Mouse (Mus musculus): ENCODE measurements around the gene Retnla.
"Not testable (repeated sequence)": the region's sequence is repeated elsewhere in the genome, so short reads cannot be mapped to it uniquely, and the experiment has no call there.

Gene Retnla

DNA sequence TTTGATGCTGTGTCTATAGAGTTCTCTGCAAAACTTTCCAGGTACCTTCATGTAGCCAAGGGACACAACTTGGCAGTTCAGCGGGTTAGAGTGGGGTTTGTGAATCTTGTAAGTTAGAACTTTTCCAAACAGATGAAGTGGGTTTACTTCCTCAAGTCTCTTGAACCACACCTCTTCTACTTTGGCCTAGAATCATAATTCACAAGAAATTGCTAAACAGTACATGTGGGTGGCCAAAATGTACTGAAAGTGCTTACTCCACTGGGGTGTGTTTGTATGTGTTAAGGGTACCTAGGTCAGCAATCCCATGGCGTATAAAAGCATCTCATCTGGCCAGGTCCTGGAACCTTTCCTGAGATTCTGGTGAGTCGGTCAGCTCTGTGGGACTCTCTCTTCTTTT lies at the start of gene Retnla:
Gene Retnla (plus strand): TSS at position 286 of the 400 bp plus-strand sequence.
- no peak for DNase-seq (ENCODE audit: low spot score)

GRCm38 (mm10) chr16:48798285-48798684 lies 44.1 kb upstream of the Retnla start:
- DNase-seq (ENCODE audit: low spot score) = no peak

GRCm38 (mm10) chr16:48799470-48799869 lies 42.9 kb upstream of the Retnla start:
- no peak for DNase-seq (ENCODE audit: low spot score)

GRCm38 (mm10) chr16:48800906-48801305 lies 41.4 kb upstream of the Retnla start:
- no peak for DNase-seq (ENCODE audit: low spot score)

- no peak for DNase-seq (ENCODE audit: low spot score)
Measured at GRCm38 (mm10) chr16:48805412-48805811, 36.9 kb upstream of the Retnla start.

- no peak for DNase-seq (ENCODE audit: low spot score)
Measured at GRCm38 (mm10) chr16:48806521-48806920, 35.8 kb upstream of the Retnla start.

- no peak for DNase-seq (ENCODE audit: low spot score)
Measured at GRCm38 (mm10) chr16:48809374-48809773, 33.0 kb upstream of the Retnla start.

GRCm38 (mm10) chr16:48811881-48812436 lies 30.4 kb upstream of the Retnla start:
- DNase-seq (ENCODE audit: low spot score) = no peak

DNA sequence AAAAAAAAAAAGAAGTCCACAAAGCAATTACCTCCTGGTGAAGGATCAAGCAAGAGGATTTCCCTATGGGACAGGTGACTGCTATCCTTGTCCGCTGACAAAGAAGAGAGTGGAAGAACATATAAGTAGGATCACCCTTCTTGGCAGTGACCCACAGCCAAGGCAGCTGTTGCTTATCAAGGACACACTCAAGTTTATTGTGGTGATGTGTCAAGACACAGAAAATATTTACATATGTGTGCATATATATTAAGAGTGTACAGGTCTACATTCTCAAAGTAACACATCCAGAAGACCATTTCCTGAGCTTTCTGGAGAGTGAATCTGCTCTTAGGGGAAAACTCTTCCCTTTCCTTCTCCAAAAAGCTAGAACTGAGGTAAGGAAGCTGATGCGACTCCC lies 25.7 kb upstream of the Retnla start, which contains the start of gene Retnlb:
Gene Retnlb (plus strand): TSS at position 162 of the 400 bp plus-strand sequence.
- DNase-seq (ENCODE audit: low spot score) = no peak

GRCm38 (mm10) chr16:48818524-48818923 lies 23.8 kb upstream of the Retnla start:
- DNase-seq (ENCODE audit: low spot score) = no peak

- no peak for DNase-seq (ENCODE audit: low spot score)
Measured at GRCm38 (mm10) chr16:48826474-48826873, 15.9 kb upstream of the Retnla start.

- DNase-seq (ENCODE audit: low spot score) = no peak
Measured at GRCm38 (mm10) chr16:48827625-48828024, 14.7 kb upstream of the Retnla start.

DNA sequence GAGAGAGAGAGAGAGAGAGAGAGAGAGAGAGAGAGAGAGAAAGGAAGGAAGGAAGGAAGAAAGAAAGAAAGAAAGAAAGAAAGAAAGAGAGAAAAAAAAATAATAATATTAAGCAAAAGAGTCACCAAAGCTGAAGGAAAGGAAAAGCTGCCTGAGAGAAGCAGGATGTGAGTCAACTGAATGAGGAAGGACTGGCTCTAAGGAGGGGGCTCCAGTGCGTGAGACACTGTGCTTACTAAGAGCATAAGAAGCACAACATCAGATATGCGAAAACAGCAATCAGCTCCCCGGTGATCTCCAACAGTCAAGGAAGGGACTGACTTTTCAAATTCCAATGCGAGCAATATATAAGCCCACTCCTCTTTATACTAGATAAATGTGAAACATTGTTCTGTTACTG lies 13.3 kb upstream of the Retnla start:
- no peak for DNase-seq (ENCODE audit: low spot score)

DNA sequence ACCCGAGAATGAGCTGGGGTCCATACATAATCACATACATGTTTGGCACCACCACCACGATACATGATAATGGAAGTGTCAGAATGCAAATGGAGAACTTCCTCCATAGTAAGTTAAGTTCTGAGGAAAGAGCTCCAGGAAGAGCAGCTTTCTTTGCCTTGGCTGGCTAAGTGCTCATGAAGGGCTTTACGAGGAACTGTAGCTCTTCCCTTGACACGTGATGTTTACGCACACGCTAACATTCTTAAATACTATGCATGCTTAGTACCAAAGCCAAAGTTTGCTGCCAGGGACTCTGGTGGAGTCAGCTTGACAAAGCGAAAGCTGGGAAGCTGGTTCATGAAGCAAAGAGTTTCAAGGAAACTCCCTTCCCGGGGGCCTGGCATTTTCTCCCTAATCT lies 10.3 kb upstream of the Retnla start:
- DNase-seq (ENCODE audit: low spot score) = no peak

DNA sequence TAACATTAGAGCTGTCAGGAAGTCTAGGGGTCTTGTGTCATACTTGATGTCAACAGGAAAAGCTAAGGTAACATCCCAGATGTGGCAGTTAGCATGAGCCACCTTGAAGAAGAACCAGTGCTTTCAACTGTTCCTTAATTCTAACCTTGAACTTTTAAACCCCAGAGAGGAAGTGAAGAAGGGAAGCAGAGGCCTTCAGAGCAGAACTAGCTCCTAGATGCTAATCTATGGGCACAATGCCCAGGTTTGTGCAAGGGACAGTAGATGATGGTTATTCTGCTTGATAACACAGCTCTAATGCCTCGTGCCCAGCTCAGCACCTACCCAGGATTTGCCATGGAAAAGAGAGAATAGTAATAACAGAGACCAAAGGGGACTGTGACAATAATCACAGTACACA lies 8.7 kb upstream of the Retnla start:
- DNase-seq (ENCODE audit: low spot score) = not testable (repeated sequence)

- DNase-seq (ENCODE audit: low spot score) = no peak
Measured at GRCm38 (mm10) chr16:48843671-48844386, 1.5 kb downstream of the Retnla start.

DNA sequence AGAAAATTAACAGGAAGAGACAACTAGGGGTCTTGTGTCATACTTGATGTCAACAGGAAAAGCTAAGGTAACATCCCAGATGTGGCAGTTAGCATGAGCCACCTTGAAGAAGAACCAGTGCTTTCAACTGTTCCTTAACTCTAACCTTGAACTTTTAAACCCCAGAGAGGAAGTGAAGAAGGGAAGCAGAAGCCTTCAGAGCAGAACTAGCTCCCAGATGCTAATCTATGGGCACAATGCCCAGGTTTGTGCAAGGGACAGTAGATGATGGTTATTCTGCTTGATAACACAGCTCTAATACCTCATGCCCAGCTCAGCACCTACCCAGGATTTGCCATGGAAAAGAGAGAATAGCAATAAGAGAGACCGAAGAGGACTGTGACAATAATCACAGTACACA lies 22.7 kb downstream of the Retnla start:
- DNase-seq (ENCODE audit: low spot score) = peak; percentile 6

DNA sequence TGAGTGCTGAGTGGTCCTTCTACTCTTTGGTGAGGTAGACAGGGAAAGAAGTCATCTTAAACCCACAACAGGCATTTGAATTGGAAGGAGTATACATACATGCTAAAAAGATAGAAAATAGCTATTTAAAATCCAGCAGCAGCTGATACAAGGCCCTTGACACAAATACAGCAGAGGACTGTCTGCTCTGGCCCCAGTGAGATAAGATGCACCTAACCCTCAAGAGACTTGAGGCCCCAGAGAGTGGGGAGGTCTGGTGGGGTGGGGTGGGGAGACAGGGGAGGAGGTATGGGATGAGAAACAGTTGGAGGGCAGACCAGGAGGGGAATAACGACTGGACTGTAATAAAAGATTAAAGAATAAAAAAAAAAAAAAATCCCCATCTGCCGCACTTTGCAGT lies 25.3 kb downstream of the Retnla start:
- no peak for DNase-seq (ENCODE audit: low spot score)

- no peak for DNase-seq (ENCODE audit: low spot score)
Measured at GRCm38 (mm10) chr16:48868663-48869062, 26.3 kb downstream of the Retnla start.

GRCm38 (mm10) chr16:48869671-48870070 lies 27.3 kb downstream of the Retnla start:
- DNase-seq (ENCODE audit: low spot score) = no peak

GRCm38 (mm10) chr16:48871754-48872153 lies 29.4 kb downstream of the Retnla start:
- DNase-seq (ENCODE audit: low spot score) = no peak

GRCm38 (mm10) chr16:48872321-48872720 lies 30.0 kb downstream of the Retnla start, which contains the start of gene Retnlg:
TSS of gene Retnlg (plus strand) at chr16:48872621.
- no peak for DNase-seq (ENCODE audit: low spot score)

DNA sequence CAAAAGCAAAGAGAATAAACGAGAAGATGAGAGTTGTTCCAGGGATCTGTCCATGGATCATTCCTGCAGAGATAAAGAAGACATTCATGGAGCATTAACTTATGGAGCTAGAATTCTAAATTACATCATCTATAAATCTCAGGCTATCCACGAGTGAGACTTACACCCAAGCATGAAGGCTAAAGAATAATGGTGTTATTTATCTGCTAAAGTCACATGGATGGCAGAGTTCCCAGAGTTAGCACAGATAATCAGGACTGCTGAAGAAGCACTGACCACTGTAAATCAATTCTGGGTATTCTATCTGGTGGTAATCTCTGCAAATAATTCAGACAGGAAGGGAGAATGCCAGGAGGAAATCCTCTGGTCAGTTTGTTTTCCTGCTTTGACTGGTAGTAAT lies 48.4 kb downstream of the Retnla start:
- DNase-seq (ENCODE audit: low spot score) = no peak

Measured in urinary bladder, postnatal 14 days (tissue).